Mouse (Mus musculus): ENCODE measurements around the gene Trp53tg5. TPM values are rescaled to one million over a fixed set of nuclear protein-coding genes. Genes with fewer than 3 reads are reported as not detected.
A peak's percentile ranks its signal among the peaks of the same experiment; 100 is the strongest.

Trp53tg5 gene
- total and polyA plus RNA-seq, 2 experiments from 2014 or later = not detected

GRCm38 (mm10) chr2:164443460-164444000 is 30.0 kb downstream of the Trp53tg5 start, which contains the start of gene Sdc4:
Gene Sdc4 (minus strand): TSS chr2:164443887.
- ATAC-seq (ENCODE audit: insufficient read depth, low read depth) (no peak), DNase-seq (ENCODE audit: low spot score) (no peak)
- peak within 1 kb of the TSS; percentile 68 for H3K4me3 ChIP-seq (ENCODE audit: low read depth, low read length)
- peaks cover 43% of the 10 kb centered on the region for H3K27me3 ChIP-seq (ENCODE audit: control insufficient read depth, insufficient read depth, low read length)
- no peak for TF ChIP-seq EP300 (IDR thresholded peaks at IDR 0.05; ENCODE audit: low read depth)
- no peaks in the 10 kb centered on the region for H3K36me3 ChIP-seq (replicated peaks; ENCODE audit: control insufficient read depth, insufficient read depth, low read length)
- peak within 1 kb of the TSS; percentile 67 for H3K9ac ChIP-seq (replicated peaks; ENCODE audit: low read depth, low read length)
- H3K4me1 ChIP-seq (ENCODE audit: control insufficient read depth, insufficient read depth) = peaks cover 15% of the 10 kb centered on the region; the same call in 1 of the 2 replicates
- 17% methylated on average over 18 of the region's 18 CpGs for WGBS
- H3K9me3 ChIP-seq (replicated peaks; ENCODE audit: control insufficient read depth, low read length) = no peaks in the 10 kb centered on the region
- H3K27ac ChIP-seq (ENCODE audit: low read depth) = peak within 1 kb of the TSS; percentile 78
- H3K4me2 ChIP-seq (ENCODE audit: low read depth, low read length) = peak within 1 kb of the TSS; percentile 87

- DNase-seq (ENCODE audit: low spot score) = peak; percentile 70
- Histone ChIP-seq H3K9ac (replicated peaks; ENCODE audit: low read depth, low read length) (peak overlapping the region; percentile 67), H3K4me3 (ENCODE audit: low read depth, low read length) (peak overlapping the region; percentile 68), H3K27me3 (ENCODE audit: control insufficient read depth, insufficient read depth, low read length) (peaks cover 42% of the 10 kb centered on the region), H3K27ac (ENCODE audit: low read depth) (peak overlapping the region; percentile 78), H3K36me3 (replicated peaks; ENCODE audit: control insufficient read depth, insufficient read depth, low read length) (no peaks in the 10 kb centered on the region), H3K4me1 (ENCODE audit: control insufficient read depth, insufficient read depth) (peaks cover 18% of the 10 kb centered on the region; the same call in 1 of the 2 replicates), H3K9me3 (replicated peaks; ENCODE audit: control insufficient read depth, low read length) (no peaks in the 10 kb centered on the region), H3K4me2 (ENCODE audit: low read depth, low read length) (peak overlapping the region; percentile 87)
- TF ChIP-seq EP300 (IDR thresholded peaks at IDR 0.05; ENCODE audit: low read depth) (no peak), CTCF (IDR thresholded peaks at IDR 0.05; ENCODE audit: low read depth) (no peak)
- peak; percentile 90 for ATAC-seq (ENCODE audit: insufficient read depth, low read depth)
- WGBS = under 1% methylated on average over 26 of the region's 26 CpGs
Measured at GRCm38 (mm10) chr2:164443051-164443437, 30.5 kb downstream of the Trp53tg5 start.

DNA sequence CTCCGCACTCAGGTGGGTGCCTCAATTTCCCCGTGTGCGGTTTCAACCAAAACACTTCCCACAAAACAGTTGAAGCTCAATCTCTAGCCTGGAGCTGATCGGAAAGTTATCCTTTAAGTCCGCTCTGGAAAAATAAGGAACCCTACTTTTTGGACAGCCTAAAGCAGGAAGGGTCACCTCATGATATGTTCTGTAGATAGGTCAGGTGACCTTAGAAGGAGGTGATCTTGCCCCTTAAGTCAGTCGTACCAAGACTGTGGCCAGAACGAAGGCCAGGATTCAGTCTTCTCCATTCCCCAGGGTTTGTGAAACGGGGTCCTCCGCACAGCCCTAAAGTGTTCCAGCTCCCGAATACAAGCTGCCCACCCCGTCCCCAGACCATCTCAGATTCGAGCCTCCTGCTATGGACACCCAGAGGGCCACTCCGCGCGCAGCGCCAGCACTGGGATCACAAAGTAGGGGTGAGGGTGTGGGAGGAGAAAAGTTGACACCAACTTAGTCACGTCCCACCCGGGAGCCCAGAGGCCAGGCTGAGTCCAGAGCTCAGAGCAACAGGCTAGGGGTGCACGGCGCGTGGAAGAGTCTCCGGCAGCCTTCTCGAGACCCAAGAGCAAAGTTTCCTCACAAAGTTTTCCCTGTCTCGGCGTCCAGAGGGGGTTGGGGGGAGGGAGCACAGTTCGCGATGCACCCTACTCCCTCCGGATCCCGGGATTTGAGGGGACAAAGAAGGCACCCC is 31.0 kb downstream of the Trp53tg5 start:
- no peaks in the 10 kb centered on the region for H3K9me3 ChIP-seq (replicated peaks; ENCODE audit: control insufficient read depth, low read length)
- 6% methylated on average over 29 of the region's 29 CpGs for WGBS
- DNase-seq (ENCODE audit: low spot score) = no peak
- peak overlapping the region; percentile 78 for H3K27ac ChIP-seq (ENCODE audit: low read depth)
- H3K27me3 ChIP-seq (ENCODE audit: control insufficient read depth, insufficient read depth, low read length) = peaks cover 37% of the 10 kb centered on the region
- peaks cover 18% of the 10 kb centered on the region; the same call in 1 of the 2 replicates for H3K4me1 ChIP-seq (ENCODE audit: control insufficient read depth, insufficient read depth)
- H3K4me3 ChIP-seq (ENCODE audit: low read depth, low read length) = peak overlapping the region; percentile 68
- H3K4me2 ChIP-seq (ENCODE audit: low read depth, low read length) = peak overlapping the region; percentile 87
- peak overlapping the region; percentile 67 for H3K9ac ChIP-seq (replicated peaks; ENCODE audit: low read depth, low read length)
- ATAC-seq (ENCODE audit: insufficient read depth, low read depth) = peak; percentile 58
- no peaks in the 10 kb centered on the region for H3K36me3 ChIP-seq (replicated peaks; ENCODE audit: control insufficient read depth, insufficient read depth, low read length)
- TF ChIP-seq CTCF (IDR thresholded peaks at IDR 0.05; ENCODE audit: low read depth) = no peak
- no peak for TF ChIP-seq EP300 (IDR thresholded peaks at IDR 0.05; ENCODE audit: low read depth)

DNA sequence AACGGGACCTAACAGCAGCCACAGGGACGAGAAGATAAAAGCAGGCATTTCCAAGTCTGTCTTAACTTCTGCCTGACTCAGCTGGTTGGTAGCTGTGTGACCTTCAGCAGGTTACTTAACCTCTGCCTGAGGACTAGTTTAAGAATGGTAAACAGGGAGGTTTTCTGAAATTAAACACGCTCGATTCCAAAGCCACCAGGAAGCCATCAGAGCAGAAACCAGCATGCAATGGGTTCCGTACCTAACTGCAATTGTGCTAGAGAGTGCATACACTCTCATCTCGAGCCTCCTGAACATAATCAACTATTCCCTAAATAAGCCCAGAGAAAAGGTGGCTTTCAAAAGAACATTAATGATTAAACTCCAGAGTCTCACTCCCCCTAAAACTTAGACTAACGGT is 31.8 kb downstream of the Trp53tg5 start:
- H3K27ac ChIP-seq (ENCODE audit: low read depth) = no peak overlapping the region
- peak overlapping the region; percentile 87 for H3K4me2 ChIP-seq (ENCODE audit: low read depth, low read length)
- H3K27me3 ChIP-seq (ENCODE audit: control insufficient read depth, insufficient read depth, low read length) = peaks cover 30% of the 10 kb centered on the region
- WGBS = 42% methylated on average over 7 of the region's 7 CpGs
- DNase-seq (ENCODE audit: low spot score) (no peak), ATAC-seq (ENCODE audit: insufficient read depth, low read depth) (no peak)
- peaks cover 21% of the 10 kb centered on the region; the same call in 1 of the 2 replicates for H3K4me1 ChIP-seq (ENCODE audit: control insufficient read depth, insufficient read depth)
- no peaks in the 10 kb centered on the region for H3K9me3 ChIP-seq (replicated peaks; ENCODE audit: control insufficient read depth, low read length)
- TF ChIP-seq CTCF (IDR thresholded peaks at IDR 0.05; ENCODE audit: low read depth) (no peak), EP300 (IDR thresholded peaks at IDR 0.05; ENCODE audit: low read depth) (no peak)
- H3K9ac ChIP-seq (replicated peaks; ENCODE audit: low read depth, low read length) = peak overlapping the region; percentile 67
- H3K36me3 ChIP-seq (replicated peaks; ENCODE audit: control insufficient read depth, insufficient read depth, low read length) = no peaks in the 10 kb centered on the region
- H3K4me3 ChIP-seq (ENCODE audit: low read depth, low read length) = peak overlapping the region; percentile 68

DNA sequence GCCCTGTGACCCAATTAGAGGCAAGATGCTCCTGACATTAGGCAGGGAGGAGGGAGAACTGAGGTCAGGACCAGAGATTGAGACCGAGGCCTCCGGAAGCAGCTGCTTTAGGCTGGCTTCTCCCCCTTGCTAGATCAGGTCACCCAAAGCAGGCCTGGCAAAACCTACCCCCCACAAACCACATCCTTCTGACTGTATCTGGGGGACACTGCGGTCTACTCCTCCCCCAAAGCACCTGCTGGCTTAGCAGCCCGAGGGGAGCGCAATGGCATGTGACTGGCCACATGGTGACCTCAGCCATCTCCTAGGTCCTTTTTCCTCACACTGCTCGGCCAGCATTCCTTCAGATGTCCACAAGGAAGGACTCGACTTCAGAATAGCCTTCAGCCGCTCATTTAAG is 32.4 kb downstream of the Trp53tg5 start:
- Histone ChIP-seq H3K9me3 (replicated peaks; ENCODE audit: control insufficient read depth, low read length) (no peaks in the 10 kb centered on the region), H3K4me2 (ENCODE audit: low read depth, low read length) (peak overlapping the region; percentile 87), H3K36me3 (replicated peaks; ENCODE audit: control insufficient read depth, insufficient read depth, low read length) (no peaks in the 10 kb centered on the region), H3K27ac (ENCODE audit: low read depth) (no peak overlapping the region), H3K4me1 (ENCODE audit: control insufficient read depth, insufficient read depth) (peaks cover 26% of the 10 kb centered on the region), H3K4me3 (ENCODE audit: low read depth, low read length) (no peak overlapping the region; the same call in 1 of the 2 replicates), H3K27me3 (ENCODE audit: control insufficient read depth, insufficient read depth, low read length) (peaks cover 29% of the 10 kb centered on the region), H3K9ac (replicated peaks; ENCODE audit: low read depth, low read length) (peak overlapping the region; percentile 0; the same call in 1 of the 2 replicates)
- TF ChIP-seq EP300 (IDR thresholded peaks at IDR 0.05; ENCODE audit: low read depth) = no peak
- no peak for TF ChIP-seq CTCF (IDR thresholded peaks at IDR 0.05; ENCODE audit: low read depth)
- DNase-seq (ENCODE audit: low spot score) (no peak), ATAC-seq (ENCODE audit: insufficient read depth, low read depth) (no peak)
- WGBS = 56% methylated on average over 8 of the region's 8 CpGs

Data from heart, postnatal 0 days (tissue).